Mouse (Mus musculus) stomach, postnatal 0 days (tissue): Measurements from ENCODE around the gene Amigo3.

ENCODE experiments used
- CTCF ChIP-seq: IDR thresholded peaks from 2 replicates; pipeline ENCODE4 v1.5.1; 2016; ENCODE audit warnings: antibody characterized with exemption, low read depth, mild to moderate bottlenecking, moderate library complexity
- EP300 ChIP-seq: optimal IDR thresholded peaks from 2 replicates; pipeline ENCODE3; 2016; ENCODE audit warnings: antibody characterized with exemption

DNA sequence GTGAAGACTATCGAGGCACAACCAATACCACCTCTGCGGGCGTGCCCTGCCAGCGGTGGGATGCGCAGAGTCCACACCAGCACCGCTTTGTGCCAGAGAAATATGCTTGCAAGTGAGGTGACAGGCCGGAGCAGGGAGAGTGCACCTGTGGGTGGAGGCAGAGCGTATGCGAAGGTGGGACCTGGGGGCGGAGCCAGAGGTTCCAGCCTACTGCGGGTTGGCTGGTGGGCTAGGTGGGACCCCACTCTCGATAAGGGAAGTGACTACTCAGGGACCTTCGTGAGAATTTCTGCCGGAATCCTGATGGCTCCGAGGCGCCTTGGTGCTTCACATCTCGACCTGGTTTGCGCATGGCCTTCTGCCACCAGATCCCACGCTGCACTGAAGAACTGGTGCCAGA is 29.6 kb downstream of the Amigo3 start:
- TF ChIP-seq CTCF: no peak
- TF ChIP-seq EP300: no peak
